Mouse (Mus musculus): ENCODE data around the gene Tent4b. TPM values are rescaled to one million over a fixed set of nuclear protein-coding genes. Genes with fewer than 3 reads are reported as not detected.

The Tent4b gene
- total RNA-seq, 2 experiments from 2014 or later: 12.8 to 13.3 TPM

- DNase-seq: peak; percentile 50 to 66
- intact Hi-C loops (cut with DNase I): loop anchor here (2.0 kb wide), 1 partner anchor 84 kb away; no protein-coding TSS in a partner anchor
Measured at GRCm38 (mm10) chr8:88272231-88273050, 73.4 kb downstream of the Tent4b start, which contains the start of gene Adcy7. Gene Adcy7, plus strand, starts transcription at chr8:88272403.

- intact Hi-C loops (cut with DNase I): loop anchor here (2.0 kb wide), 1 partner anchor 84 kb away; no protein-coding TSS in a partner anchor
- DNase-seq: no peak
Measured at GRCm38 (mm10) chr8:88273051-88273430, 74.0 kb downstream of the Tent4b start.

- no peak for DNase-seq
- intact Hi-C loops (cut with DNase I): no loop called here
Measured at GRCm38 (mm10) chr8:88274090-88274489, 75.1 kb downstream of the Tent4b start.

- DNase-seq: no peak
- intact Hi-C loops (cut with DNase I): loop anchor here (5.0 kb wide), 1 partner anchor 33 kb away; no protein-coding TSS in a partner anchor
Measured at GRCm38 (mm10) chr8:88279220-88279619, 80.2 kb downstream of the Tent4b start.

GRCm38 (mm10) chr8:88279670-88280069, 80.7 kb downstream of the Tent4b start:
- no peak for DNase-seq

GRCm38 (mm10) chr8:88280904-88281303, 81.9 kb downstream of the Tent4b start:
- intact Hi-C loops (cut with DNase I): no loop called here
- DNase-seq: no peak

More at GRCm38 (mm10) chr8:88279670-88280069, 80.7 kb downstream of the Tent4b start:
- intact Hi-C loops (cut with DNase I): loop anchor here (5.0 kb wide), 1 partner anchor 33 kb away; no protein-coding TSS in a partner anchor

- intact Hi-C loops (cut with DNase I): no loop called here
- DNase-seq: peak; percentile 76 to 82
Measured at GRCm38 (mm10) chr8:88282684-88283083, 83.7 kb downstream of the Tent4b start.

- intact Hi-C loops (cut with DNase I): no loop called here
- no peak for DNase-seq
Measured at GRCm38 (mm10) chr8:88283243-88284115, 84.5 kb downstream of the Tent4b start.

GRCm38 (mm10) chr8:88284738-88285137, 85.7 kb downstream of the Tent4b start:
- intact Hi-C loops (cut with DNase I): no loop called here
- DNase-seq: no peak

GRCm38 (mm10) chr8:88285469-88286356, 86.7 kb downstream of the Tent4b start:
- no peak for DNase-seq
- intact Hi-C loops (cut with DNase I): no loop called here

- intact Hi-C loops (cut with DNase I): no loop called here
- no peak for DNase-seq
Measured at GRCm38 (mm10) chr8:88286421-88286960, 87.5 kb downstream of the Tent4b start.

GRCm38 (mm10) chr8:88288622-88289242, 89.7 kb downstream of the Tent4b start:
- DNase-seq: peak in 1 of 2 experiments; percentile 49
- intact Hi-C loops (cut with DNase I): no loop called here

- intact Hi-C loops (cut with DNase I): no loop called here
- no peak for DNase-seq
Measured at GRCm38 (mm10) chr8:88289901-88290300, 90.9 kb downstream of the Tent4b start.

- intact Hi-C loops (cut with DNase I): no loop called here
- DNase-seq: no peak
Measured at GRCm38 (mm10) chr8:88290326-88291304, 91.6 kb downstream of the Tent4b start.

GRCm38 (mm10) chr8:88291305-88291690, 92.3 kb downstream of the Tent4b start:
- DNase-seq: no peak
- intact Hi-C loops (cut with DNase I): no loop called here

- DNase-seq: no peak
- intact Hi-C loops (cut with DNase I): no loop called here
Measured at GRCm38 (mm10) chr8:88292926-88293325, 93.9 kb downstream of the Tent4b start.

GRCm38 (mm10) chr8:88293590-88294356, 94.8 kb downstream of the Tent4b start:
- intact Hi-C loops (cut with DNase I): no loop called here
- DNase-seq: no peak
